Mouse (Mus musculus): ENCODE measurements around the gene Gm20388.

Gm20388 gene

DNA sequence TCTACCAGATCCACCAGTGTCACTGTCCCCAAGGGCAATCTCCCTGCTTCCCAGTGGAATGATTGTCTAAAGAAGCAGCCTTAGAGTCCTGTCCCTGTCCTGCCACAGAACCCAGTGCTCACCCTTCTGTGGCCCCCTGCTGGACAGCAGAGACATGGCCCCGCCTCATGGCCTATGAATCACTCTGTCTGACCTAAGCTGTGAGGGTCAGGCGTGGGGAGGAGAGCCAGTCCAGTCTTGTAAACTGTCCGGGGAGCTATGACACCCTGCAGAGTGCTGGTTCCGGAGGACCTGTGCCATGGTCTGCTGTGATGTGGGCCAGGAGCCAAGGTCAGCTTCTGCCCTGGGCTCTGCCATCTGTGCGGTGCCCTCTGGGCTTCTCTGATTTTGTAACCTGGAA is 2229.1 kb downstream of the Gm20388 start:
- DNase-seq, result peak; percentile 52

DNA sequence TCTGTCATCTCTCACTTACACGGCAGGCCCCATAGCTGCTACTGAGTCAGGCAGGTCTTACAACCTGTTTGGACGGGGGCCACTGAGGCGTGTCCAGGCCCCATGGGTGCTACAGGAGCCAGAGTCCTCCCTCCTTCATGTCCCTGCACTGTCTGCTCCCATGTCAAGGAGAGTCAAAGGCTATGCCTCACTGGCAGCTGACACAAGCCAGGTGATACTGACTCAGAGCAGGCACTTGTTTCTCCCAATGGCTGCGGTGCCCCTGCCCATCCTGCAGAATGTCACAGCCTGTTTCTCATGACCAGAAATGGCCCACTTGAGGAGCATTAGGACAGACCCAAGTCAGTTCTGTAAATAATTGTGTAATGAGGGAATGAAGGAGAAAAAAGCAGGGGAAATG is 2229.8 kb downstream of the Gm20388 start:
- no peak for DNase-seq

DNA sequence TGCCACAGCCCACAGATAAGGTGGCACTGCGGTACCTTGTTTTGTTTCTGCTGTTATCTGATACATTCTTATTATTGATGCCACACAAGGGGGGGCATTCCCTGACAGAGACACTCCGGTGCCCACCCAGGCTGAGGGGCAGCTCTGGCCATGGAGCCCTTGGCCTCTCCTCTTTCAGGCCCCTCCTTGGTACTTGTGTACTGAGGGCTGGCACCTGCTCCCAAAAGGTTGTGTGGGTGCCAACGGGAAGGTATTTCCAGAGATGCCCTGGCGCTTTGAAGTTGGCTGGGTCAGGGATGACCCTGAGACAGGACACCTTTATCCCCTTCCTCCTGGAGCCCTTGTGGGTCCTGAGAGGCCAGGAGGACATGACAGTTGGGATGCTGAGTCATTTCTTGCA is 2231.8 kb downstream of the Gm20388 start:
- no peak for DNase-seq

DNA sequence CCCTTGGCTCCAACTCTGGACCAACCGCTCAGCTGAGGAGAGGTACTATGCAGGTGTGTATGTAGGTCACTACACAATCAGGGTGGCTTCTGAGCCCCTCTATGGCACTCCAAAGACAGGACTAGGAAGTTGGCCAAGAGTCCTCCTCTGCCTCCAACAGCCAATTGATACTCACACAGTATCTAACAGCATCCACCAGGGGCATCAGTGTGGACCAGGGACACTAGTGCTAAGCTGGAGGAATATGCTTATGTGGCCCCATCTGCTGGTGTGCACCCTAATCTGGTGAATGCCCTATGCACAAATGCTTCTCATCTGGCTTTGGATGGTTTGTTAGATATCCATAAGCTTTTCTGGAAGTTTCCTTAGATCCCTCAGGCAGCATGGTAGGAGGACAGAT is 2232.6 kb downstream of the Gm20388 start:
- no peak for DNase-seq

DNA sequence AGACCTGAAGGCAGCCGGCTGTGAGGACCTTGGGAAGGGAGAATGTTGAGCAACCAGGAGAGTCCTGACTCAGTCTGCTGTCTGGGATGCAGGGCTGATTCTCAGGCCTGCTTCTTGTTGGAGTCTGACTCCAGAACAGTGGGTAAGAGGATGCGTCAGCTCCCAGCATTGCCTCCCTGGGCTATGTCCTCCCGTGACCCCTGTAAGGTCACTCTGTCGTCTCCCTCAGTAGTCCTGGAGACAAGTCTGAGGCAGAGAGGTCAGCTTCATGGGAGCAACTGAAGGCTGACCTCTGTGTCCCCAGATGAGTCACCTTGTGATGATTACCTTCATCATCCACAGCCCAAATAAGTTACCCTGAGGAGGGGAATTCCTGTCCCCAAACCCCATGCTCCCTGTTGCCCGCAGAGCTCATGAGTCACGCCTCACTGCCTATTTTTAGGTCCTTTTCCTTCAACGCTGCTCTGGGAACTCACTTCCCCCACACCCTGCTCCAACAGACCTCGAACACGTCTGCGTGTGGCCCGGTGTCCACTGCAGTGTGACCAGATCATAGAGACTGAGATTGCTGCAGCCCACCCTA is 2234.2 kb downstream of the Gm20388 start:
- DNase-seq, result no peak

DNA sequence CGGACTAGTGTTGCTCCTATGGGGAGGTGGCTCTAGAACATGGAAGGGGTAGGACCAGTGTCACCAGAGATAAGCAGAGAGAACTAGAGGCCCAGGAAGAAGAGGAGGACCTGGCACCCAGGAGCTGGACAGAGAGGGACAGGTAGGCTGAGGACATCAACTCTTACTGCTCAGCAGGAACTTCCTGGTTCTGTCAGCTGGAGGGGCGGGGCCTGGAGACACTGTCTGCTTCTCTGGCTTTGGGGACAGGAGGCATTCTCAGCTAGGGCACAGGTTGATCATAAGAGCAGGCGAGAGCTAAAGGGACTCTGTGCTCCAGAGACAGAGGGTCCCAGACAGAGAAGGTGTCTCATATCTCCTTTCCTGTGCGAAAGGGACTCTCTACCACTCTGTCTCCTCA is 2238.4 kb downstream of the Gm20388 start:
- DNase-seq, result no peak

DNA sequence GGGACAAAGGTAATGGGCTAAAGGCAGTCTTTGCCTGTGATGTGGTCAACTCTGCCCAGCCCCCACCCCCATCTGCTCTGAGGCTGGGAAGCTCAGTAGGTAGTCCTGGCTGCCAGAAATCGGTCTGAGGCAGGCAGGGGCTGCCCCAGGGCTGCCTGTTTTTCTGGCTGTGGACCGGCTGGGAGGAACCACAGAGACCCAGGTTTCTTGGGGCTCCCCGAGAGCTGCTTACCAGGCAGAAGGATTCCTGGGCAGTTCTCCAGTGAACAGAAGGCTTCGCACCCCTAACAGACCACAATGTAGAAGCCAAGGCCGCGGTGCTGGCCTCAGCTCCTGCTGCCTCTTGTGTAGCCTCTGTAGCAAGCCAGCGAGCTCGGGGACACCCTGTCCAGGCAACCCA is 2239.0 kb downstream of the Gm20388 start:
- DNase-seq, result no peak

DNA sequence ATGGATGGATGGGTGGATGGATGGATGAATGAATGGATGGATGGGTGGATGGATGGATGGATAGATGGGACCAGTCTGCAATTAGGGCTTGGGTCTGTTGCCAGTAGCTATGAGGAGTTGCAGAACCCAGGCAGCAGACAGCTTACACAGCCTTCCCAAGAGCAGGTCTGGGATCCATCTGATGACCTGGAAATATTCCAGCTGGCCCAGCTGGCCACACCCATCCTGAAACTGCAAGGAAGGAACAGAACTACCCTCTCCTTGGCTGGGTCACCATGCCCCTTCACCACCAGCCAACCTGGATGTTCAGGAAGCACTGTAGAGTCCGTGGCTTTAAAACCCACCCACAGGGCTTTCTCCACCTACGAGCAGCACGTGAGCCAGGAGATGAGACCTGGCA is 2240.9 kb downstream of the Gm20388 start:
- no peak for DNase-seq

DNA sequence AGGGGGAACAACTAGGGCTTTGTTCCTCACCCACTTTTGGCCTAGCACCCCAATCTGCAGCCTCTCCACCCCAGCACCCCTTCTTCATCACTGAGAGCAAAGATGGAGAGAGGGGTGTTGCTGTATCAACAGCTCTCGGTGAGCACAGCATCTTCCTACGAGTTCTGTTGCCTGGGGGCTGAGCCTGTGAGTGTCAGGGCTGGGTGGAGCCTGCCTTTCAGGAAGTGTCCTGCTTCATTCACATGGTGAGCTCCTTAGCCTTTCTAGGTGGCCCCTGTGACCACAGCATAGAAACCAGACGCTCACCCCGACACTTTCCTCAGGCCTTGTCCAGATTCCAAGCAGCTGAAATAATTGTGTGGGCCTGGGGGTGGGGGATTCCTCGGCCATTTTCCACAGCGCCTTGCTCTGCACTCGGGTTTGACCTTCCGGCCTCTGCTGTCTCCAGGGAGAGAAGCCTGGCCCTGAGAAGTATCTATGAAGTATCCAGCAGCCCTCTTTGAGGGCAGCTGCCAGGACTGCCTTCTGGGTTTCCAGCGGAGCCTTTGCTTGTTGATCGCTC is 2244.5 kb downstream of the Gm20388 start:
- no peak for DNase-seq

DNA sequence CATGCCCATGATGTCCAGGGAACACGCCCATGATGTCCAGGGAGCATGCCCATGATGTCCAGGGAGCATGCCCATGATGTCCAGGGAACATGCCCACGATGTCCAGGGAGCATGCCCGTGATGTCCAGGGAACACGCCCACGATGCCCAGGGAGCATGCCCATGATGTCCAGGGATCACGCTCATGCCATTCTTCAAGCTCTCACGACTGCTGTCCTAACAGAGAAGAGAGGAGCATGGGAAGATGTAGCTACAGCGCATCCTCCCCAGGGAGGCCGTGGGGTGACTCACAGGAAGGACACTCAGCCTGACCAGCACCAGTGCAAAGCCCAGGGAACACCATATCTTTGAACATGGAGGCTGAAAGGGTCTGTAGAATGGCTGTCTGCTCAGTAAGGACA is 2245.3 kb downstream of the Gm20388 start:
- DNase-seq, result no peak

DNA sequence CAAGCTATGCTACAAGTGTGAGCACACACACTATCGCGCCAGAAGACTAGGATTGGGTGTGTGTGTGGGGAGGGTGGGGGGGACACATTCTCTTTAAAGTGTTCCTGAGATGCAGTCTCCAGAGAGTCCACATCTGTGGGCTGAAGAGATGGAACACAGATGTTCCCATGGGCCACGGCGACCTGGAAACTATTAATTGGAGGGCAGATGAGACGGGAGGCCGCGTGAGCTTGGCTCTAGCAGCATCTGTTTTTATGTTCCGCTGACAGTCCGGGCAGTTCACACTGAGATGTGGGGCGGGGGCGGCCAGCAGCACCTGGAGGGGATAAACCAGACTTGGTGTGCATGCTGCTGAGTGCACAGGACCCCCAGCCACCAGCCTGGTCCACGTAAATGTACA is 2247.0 kb downstream of the Gm20388 start:
- no peak for DNase-seq

DNA sequence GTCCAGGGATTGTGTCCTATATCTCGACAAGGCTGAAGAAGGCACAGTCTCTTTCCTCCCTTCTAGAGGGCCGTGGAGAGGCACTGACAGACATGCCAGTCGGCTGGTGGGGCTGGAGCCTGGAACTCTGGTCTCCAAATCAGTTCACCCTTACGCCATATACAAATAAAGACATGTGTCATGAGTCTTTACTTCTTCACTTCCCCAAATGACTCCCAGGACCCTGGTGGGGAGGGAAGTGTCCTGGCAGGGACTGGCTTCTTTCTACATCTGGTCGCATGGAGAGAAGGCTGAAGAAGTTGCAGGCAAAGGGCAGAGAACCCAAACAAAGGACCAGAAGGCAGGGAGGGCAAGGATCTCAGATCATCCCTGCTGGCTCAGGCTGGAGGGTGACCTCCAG is 2249.5 kb downstream of the Gm20388 start:
- no peak for DNase-seq

DNA sequence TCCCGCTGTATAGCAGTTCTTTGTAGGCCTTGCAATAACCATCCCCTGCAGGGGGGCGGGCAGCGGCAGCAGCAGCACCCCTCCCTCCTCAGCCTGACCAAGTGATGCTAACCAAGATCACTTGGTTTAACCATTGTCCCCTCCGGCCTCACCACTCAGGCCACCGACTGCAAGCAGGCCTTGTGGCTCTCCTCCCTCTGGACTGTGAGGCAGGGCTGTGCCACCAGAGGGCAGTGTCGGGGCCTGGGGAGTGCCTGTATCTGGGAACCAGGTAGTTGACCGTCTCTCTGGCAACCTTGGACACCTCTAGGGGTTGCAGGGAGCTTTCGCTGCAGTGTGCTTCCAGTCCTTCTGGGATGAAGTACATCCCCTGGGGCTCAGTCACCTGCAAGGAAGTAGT is 2252.4 kb downstream of the Gm20388 start:
- peak; percentile 77 for DNase-seq

DNA sequence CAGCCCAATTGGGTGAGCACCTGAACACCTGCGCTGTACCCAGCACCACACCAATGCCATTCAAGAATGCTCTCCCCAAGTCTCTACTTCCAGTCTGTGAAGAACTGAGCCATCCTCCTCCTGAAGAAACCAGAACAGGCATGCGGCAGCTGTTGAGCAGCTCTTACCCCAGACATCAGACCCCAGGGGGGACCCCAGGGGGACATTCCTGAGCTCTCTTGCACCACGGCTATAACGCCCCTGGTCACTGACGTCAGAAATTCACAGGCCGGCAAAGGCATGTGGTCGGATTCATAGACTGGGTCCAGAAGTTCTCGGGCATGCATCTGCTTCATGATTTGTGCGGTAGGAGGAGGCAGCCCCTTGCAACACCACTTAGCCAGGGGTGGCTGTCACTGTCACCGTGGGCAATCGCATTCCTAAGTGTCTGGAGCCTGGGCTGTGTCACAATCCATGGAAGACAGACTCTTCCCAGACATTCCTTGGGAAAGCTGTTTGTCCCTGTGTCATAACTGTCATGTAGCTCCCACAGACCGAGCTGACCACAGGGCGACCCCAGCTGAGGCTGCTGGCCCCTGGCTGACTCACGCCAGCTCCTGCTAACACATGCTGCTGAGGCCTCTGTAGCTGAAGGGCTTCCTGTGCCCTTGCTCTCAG is 2256.7 kb downstream of the Gm20388 start:
- no peak for DNase-seq

DNA sequence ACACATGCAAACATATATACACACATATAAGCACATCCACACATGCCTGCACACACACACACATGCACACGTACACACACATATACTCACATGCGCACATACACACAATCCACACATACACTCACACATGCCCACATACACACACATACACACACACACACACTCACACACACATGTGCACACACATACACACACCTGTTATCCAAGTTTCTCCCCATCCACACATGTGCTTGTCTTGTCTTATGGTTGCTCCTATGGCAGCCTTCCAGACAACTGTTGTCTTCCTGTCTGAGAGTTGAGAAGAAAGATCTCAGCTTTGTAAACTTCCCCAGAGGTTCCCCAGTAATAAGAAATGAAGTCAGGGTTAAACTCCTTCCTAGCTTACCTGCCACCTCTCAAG is 2258.8 kb downstream of the Gm20388 start:
- no peak for DNase-seq

DNA sequence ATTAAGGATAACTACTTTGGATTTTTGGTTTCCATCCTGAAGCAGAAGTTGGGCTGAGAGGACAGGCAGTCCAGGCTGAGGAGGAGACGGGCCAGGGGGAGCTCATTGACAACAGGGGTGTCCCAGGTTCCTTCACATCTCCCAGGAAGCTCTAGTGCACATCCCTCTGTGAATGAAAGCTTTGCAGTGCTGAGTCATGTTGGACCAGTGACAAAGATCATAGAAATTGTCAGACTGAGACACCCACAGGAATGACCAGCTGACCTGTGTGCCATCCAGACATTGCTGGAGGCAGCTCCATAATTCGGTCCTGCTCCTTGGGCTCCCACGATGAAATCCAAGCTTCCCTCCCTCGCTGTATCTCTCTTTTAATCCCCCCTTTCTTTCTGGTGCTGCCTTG is 2261.2 kb downstream of the Gm20388 start:
- DNase-seq, result no peak

DNA sequence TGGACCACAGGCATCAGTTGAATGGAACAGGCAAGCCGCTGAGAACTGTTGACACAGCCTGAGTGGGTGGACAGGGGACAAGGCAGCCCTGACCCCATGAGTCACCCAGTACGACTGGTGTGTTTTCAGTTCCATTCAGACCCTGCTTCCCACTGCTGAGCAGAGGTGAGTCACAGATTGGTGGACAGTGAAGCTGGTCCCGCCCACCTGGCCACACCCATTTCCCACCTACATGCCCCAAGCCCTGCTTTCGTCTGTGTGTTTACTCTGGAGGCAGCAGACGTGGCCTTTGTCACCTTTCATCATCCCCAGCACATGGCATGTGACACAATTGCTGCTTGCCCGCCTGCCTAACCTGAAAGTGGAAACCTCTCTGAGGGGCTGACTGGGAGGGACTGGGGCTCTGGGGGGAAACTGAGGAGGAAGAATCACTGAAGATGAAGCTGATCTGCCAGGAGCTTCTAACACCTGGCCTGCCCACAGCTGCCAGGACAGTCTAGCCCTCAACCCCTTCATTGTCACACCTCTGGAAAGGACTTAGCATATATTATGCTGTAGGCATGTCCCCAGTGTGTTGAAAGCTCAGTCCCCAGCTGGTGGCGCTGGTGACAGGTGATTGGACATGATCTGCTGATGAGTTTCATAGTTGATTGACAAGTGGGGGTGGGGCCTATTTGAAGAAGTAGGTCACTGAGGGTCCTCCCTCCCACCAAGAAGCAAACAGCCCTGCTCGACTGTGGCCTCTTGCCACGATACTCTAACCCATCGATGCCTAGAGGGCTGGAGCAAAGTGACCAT is 2263.7 kb downstream of the Gm20388 start:
- DNase-seq, result peak; percentile 64

DNA sequence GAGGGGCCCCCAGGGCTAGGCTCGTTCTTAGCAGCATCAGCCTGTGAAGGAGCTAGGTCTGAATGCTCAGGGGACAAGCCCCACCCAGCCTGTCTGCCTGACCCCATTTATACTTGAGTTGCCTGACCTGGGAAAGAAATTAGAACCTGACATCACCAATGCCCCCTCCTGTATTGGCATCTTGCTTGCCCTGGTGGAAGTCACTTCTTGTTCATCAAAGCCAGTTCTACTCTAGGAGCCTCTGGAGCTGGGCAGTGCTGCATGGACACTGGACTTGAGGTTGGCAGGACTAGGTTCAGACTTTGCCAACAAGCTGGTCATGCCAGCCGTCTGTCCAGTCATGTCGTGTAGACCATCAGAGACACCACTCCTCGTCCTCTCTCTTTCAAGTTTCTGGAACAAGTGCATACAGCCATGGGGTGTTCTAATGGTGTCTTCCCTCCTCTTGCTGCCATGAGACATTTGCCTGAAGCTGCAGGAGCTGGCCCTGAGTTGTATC is 2267.8 kb downstream of the Gm20388 start:
- no peak for DNase-seq

DNA sequence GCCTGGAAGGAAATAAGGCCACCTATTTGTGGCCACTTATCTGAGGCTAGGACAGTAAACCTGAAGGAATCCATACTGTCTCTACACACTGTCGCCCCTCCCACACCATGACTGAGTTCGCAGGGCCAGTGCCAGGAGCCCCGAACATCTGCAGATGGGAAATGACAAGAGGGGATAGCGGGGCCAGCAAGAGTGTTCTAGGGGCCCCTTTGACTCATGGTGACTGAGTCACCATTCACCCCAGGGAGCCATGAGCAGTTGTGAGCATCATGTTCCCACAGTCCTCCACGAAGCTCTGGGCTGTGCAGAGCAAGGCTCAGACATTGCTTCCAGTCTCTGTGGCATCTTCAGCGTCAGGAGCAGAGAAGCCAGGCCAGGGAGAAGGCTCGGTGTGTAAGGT is 2268.7 kb downstream of the Gm20388 start:
- no peak for DNase-seq

DNA sequence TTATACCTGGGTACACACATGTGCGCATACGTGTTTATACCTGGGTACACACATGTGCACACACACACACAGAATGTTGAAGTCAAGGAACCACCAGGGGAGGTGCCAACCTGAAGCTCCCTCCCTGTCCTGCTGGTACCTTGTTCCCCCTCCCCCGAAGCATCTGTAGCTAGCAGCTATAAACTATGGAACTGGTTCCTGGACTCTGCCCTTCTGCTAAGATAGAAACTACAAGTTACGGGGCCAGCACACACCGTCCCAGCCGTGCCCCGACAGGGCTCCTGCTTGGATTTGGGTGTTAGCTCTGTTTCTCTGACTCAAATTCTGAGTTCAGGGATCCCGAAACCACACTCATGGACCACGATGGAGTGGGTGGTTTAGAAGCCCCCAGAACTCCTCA is 2269.5 kb downstream of the Gm20388 start:
- no peak for DNase-seq

DNA sequence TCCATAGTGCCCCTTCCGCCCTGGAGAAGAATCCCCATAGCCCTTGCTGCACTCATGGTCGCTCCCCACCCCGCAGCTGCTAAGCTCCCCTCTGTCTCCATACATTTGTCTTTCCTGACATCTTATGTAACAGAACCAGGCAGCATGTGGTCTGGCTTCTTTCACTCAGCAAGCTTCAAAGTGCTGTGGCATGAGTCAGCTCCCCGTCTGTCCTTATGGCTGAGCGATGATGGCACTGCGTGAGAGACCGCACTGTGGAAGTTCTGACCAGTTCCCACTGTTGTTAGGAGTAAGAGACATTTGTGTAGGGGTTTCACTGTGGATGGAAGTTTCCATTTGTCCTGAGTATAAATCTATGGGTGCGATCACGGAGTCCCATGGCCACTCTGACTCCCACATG is 2270.8 kb downstream of the Gm20388 start:
- peak; percentile 12 for DNase-seq

DNA sequence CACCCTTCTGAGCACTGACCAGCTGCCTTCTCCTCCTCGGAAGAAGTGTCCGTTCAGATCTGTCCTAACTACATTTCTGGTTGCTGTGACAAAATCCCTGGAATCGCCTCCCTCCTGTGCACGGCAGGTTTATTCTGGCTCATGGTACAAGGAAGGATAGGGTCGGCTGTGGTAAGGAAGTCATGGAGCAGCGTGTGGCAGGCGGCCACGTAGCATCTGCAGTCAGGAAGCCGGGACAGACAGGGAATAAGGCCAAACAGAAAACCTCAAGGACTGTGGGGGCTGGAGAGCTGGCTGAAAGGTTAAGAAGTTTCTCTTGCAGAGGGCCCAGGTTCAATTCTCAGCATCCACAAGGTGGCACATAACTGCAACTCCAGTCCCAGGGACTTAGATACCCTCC is 2271.3 kb downstream of the Gm20388 start:
- no peak for DNase-seq

DNA sequence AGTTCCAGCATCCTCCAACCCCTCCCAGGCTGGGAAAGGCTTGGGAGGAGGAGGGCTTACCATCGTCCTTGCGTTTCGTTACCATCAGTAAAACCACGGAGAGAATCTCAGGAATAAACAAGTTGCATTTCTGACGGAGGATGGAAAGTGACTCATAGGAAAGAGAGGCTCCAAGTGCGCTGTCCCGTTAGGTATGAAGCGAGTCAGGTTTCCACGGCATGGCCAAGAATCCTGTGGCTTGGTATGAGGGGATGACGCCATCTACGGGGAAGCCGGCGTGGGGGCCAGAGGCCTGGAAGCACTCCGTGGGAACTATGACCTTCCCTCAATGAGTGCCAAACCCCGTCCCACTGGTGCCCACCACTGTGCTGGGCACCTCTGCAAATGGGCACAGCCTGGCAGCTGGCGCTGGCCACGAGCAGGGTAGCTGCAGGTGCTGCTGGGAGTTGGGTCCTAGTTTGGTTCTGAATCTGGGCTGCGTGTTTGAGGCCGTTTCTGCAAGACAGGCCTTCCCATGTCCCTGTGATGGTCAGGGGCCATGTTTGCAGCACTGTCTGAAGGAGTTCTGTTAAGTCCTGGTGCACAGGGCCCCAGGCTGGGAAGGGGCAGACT is 2275.8 kb downstream of the Gm20388 start:
- DNase-seq, result no peak

Measured in liver (tissue).